Mouse (Mus musculus) urinary bladder, postnatal 10 days (tissue): ENCODE results near the gene Olfr1443.
"Not testable (repeated sequence)": the region's sequence is repeated elsewhere in the genome, so short reads cannot be mapped to it uniquely, and the experiment has no call there.

Source experiments
- DNase-seq: peaks from one replicate; pipeline ENCODE4 v3.0.0; 2022; ENCODE audit warnings: low spot score

Olfr1443 gene

GRCm38 (mm10) chr19:12677812-12678211 is at the start of gene Olfr1443:
Olfr1443 (plus strand) TSS chr19:12678112.
- DNase-seq = no peak

DNA sequence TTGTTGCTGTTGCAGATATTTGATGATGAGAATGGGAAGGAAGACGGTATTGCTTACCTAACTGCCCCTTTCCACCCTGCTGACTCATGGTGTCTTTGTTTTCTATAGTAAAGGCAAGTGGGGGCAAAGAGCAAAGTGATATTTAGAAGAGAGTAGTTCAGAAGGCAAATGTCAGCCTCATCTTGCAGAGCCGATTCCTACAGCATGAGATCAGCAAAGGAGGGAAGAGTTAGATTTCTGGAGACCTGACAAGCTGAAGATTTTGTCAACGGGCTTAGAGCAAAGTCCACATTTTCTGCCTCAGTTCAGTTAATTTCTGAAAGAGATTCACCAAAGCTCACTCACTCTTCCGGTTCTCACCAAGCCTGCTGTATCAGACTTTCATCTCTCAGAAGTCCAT is 44.7 kb upstream of the Olfr1443 start, which contains the start of gene Glyat:
Gene Glyat (plus strand): TSS at position 133 of the 400 bp plus-strand sequence.
- DNase-seq = no peak

GRCm38 (mm10) chr19:12634259-12634658 is 43.7 kb upstream of the Olfr1443 start:
- DNase-seq = no peak

DNA sequence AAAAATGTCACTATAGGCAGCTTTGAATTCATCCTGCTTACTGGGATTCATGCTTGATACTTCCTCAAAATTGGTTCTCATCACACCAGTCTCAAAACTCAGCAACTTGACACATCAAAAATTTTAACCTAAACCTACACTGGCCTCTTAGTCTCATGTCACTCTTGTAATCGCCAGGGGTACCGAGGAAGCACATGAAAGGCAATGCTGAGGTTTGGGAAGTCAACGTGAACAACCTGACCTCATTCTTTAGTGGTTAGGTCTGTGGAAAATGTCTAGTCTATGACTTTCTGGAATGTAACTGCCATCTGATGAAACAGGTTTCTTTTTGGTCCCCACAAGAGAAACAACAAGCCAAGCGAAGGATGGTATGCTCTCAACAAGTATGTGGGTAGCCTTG is 42.9 kb upstream of the Olfr1443 start:
- DNase-seq = no peak

GRCm38 (mm10) chr19:12636863-12637262 is 41.0 kb upstream of the Olfr1443 start:
- DNase-seq = no peak

DNA sequence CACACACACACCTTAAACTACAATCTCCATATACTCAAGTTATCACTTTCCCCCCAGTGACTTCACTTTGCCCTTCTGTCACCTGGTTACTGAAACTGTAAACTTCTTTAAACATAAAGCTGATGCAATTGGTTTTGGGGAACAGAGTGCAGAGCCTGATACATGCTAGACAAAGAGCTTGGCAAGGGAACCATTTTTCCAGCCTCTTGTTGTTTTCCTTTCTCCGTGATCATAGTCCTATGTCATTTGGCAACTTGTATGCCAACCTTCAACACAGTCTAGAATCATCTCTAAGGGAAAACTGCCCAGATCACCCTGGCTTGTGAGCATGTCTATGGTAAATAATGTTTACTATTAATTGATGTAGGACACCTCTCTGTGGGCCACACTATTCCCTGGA is 39.9 kb upstream of the Olfr1443 start:
- no peak for DNase-seq

GRCm38 (mm10) chr19:12649511-12649910 is 28.4 kb upstream of the Olfr1443 start:
- DNase-seq = no peak

DNA sequence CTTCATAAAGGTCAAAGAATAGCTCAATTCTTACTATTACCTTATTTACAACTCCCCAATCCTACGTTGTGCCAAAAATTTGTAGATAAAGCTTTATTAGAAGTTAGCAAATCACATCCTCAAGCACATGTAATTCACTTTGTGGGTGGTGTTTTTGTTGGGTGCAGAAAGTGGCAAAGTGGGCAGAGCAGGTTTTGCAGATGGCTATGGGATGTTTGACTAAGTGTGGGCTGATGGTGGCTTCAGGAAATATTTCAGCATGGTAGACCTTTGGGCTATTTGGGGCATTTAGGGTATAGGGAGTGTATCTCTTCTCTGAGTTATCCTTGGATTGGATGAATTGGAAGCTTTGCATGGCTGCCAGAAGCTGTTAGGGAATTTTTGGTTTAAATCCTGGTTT is 11.8 kb upstream of the Olfr1443 start:
- no peak for DNase-seq

- not testable (repeated sequence) for DNase-seq
These were observed 9.3 kb upstream of the Olfr1443 start for GRCm38 (mm10) chr19:12668601-12669000.

DNA sequence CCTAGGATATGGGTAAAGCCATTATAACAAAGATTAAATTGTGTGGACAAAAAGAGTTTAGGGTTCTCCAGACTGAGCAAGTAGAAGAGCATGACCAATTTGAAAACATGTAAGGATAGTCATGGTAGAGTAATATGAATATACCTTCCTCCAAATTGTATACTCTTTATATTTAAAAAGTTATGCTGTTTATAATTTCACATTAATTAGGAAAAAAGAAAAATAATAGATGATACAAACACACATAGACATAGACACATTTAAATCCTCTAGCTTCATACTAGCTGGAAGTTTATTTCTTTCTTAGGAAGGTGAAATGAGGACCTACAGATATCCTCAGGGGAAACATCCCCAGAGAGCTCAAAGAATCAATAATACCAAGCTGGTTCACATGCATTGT is 7.8 kb upstream of the Olfr1443 start, which contains the start of gene Olfr1442:
Gene Olfr1442 (plus strand): TSS at position 301 of the 400 bp plus-strand sequence.
- no peak for DNase-seq

GRCm38 (mm10) chr19:12671051-12671450 is 6.9 kb upstream of the Olfr1443 start:
- DNase-seq = no peak

GRCm38 (mm10) chr19:12684638-12685037 is 6.7 kb downstream of the Olfr1443 start:
- no peak for DNase-seq

DNA sequence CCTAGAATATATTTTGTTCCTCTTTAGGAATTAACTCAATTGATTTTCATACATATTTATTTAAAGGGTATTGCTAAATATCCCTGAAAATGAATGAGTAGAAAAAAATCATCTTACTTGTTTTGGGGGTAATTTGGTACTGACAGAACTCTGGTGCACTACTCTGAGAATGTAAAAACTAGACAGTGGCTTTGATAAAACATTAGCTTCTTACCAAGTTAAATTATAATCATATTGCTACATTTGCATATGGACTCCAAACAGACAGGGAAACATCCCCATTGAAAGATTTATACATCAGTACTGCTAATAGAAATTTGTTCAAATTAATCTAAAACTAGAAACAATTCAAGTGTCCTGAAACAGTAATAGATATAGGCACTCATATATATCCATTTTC is 7.3 kb downstream of the Olfr1443 start:
- DNase-seq = no peak

DNA sequence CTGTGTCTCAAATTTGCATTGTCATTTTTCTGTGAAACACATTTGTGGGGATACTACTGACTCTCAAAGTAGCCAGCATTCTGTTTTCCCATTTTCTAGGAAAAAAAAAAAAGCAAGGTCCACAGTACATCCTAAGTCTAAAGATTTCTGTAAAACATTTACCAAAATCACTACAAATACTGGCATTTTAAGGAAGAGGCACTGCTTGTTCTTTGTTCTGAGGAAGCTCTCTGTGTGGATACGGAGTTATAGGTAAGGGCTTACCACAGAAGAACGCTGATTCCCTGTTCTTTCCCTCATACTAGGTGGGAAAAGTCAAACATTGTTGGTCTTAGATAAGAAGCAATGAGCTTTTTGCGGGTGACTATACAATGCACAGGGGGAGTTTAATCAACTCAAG is 17.7 kb downstream of the Olfr1443 start, which contains the start of gene Keg1:
Gene Keg1 (plus strand): TSS at position 197 of the 400 bp plus-strand sequence.
- DNase-seq = no peak

- DNase-seq = no peak
These were observed 18.3 kb downstream of the Olfr1443 start for GRCm38 (mm10) chr19:12696221-12696620.

DNA sequence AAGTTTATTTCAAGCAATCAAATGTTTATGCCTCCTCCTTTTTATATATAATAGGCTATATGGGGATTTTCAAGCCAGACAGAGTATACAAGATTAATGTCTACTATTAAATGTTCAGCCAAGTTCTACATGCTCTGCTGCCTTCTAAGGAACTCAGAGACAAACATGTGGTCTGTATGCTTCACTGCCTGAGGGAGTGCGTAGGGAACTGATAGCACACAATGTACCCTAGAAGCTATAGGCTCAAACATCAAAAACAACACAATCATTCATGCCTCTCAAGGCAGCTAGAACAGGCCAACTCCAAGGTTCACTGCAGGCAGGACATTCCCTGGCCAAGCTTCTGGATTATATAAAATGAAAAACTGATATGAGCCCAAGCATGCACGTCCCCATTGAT is 30.5 kb downstream of the Olfr1443 start:
- no peak for DNase-seq

- no peak for DNase-seq
These were observed 31.1 kb downstream of the Olfr1443 start for GRCm38 (mm10) chr19:12708986-12709385.

- DNase-seq = no peak
These were observed 41.3 kb downstream of the Olfr1443 start for GRCm38 (mm10) chr19:12719189-12719588.

- DNase-seq = no peak
These were observed 42.6 kb downstream of the Olfr1443 start for GRCm38 (mm10) chr19:12720463-12720862.

- not testable (repeated sequence) for DNase-seq
These were observed 43.0 kb downstream of the Olfr1443 start for GRCm38 (mm10) chr19:12720919-12721318.

- DNase-seq = not testable (repeated sequence)
These were observed 43.7 kb downstream of the Olfr1443 start for GRCm38 (mm10) chr19:12721596-12721995.

DNA sequence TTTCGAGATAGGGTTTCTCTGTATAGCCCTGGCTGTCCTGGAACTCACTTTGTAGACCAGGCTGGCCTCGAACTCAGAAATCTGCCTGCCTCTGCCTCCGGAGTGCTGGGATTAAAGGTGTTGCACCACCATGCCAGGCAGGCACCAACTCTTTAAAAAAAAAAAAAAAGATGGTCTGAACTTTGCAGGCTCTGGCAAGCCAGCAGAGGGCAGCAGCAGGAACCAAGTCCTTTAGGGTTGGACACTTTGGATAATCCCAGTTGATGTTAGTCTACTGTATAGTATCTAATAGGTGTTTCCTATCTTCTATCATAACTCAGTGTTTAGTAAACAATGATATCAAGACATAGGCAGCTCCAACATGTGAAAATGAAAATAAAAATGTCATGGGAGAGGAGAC is 44.4 kb downstream of the Olfr1443 start:
- DNase-seq = no peak

GRCm38 (mm10) chr19:12725851-12726250 is 47.9 kb downstream of the Olfr1443 start:
- no peak for DNase-seq

GRCm38 (mm10) chr19:12731036-12731435 is 53.1 kb downstream of the Olfr1443 start:
- DNase-seq = no peak

- no peak for DNase-seq
These were observed 54.0 kb downstream of the Olfr1443 start for GRCm38 (mm10) chr19:12731950-12732349.
